Mouse (Mus musculus) common myeloid progenitor, adult 5-6 weeks (primary cell): ENCODE measurements around the gene Pdcd5. TPM values are rescaled to one million over a fixed set of nuclear protein-coding genes. Genes with fewer than 3 reads are reported as not detected.

Experiments
- ATAC-seq: replicated peaks from 2 replicates; pipeline ENCODE4 v1.8.0; 2016; ENCODE audit warnings: low read depth, mild to moderate bottlenecking, moderate TSS enrichment, inconsistent platforms; ENCODE audit not compliant: poor library complexity, severe bottlenecking
- total RNA-seq: library from RNA; stranded (forward); fragments of 200-1000, 187-1606 nt; gene quantifications from 2 replicates; pipeline ENCODE4 v1.2.3, GENCODE M21; 2017

Gene Pdcd5
- 88.4 and 108 TPM in 2 replicates for total RNA-seq

- ATAC-seq = peak; percentile 88
Measured at GRCm38 (mm10) chr7:35647101-35647698, at the start of gene Pdcd5. Gene Pdcd5, minus strand, starts transcription at chr7:35647521.

- no peak for ATAC-seq
Measured at GRCm38 (mm10) chr7:35692641-35693040, 45.3 kb upstream of the Pdcd5 start.

DNA sequence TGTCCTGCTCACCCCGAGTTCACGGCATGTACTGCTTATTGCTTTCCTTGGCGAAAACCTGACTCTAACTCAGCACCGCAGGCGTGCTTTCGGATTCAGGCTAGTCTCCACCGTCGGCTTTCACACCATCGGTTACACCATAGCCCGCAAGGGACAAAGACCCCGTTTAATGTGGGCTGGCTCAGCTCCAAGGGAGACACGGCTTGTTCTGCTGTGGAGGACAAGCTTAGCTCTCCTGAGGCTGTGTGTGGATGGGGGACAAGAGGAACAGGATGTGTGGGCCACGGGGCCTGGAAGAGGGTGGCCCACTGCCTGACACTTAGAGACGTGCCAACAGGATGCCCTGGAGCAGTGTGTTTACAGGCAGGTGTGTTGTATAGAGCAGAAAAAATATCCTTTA, 44.8 kb upstream of the Pdcd5 start:
- no peak for ATAC-seq

- no peak for ATAC-seq
Measured at GRCm38 (mm10) chr7:35688781-35689349, 41.5 kb upstream of the Pdcd5 start.

- ATAC-seq = no peak
Measured at GRCm38 (mm10) chr7:35688276-35688675, 41.0 kb upstream of the Pdcd5 start.

DNA sequence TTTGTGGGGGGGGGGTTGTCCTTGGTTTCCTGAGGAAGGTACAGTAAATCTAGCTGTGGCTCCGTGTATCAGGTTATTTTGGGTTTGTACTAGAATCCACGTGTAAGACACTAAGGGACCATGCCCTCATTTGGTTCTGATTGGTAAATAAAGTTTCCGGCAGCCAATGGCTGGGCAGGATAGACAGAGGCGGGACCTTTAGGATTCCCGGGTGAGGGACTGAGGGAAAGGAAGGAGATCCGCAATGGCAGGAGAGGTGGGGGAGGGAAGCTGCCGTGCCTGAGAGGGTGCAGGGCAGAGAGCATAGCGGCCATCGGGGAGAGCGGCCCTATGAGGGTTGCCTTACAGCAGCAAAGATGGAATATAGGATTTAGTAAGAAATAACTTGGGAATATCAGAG, 39.9 kb upstream of the Pdcd5 start:
- no peak for ATAC-seq

- peak; percentile 68; the same call in 1 of the 2 replicates for ATAC-seq
Measured at GRCm38 (mm10) chr7:35686756-35687155, 39.4 kb upstream of the Pdcd5 start.

- no peak for ATAC-seq
Measured at GRCm38 (mm10) chr7:35686216-35686615, 38.9 kb upstream of the Pdcd5 start.

DNA sequence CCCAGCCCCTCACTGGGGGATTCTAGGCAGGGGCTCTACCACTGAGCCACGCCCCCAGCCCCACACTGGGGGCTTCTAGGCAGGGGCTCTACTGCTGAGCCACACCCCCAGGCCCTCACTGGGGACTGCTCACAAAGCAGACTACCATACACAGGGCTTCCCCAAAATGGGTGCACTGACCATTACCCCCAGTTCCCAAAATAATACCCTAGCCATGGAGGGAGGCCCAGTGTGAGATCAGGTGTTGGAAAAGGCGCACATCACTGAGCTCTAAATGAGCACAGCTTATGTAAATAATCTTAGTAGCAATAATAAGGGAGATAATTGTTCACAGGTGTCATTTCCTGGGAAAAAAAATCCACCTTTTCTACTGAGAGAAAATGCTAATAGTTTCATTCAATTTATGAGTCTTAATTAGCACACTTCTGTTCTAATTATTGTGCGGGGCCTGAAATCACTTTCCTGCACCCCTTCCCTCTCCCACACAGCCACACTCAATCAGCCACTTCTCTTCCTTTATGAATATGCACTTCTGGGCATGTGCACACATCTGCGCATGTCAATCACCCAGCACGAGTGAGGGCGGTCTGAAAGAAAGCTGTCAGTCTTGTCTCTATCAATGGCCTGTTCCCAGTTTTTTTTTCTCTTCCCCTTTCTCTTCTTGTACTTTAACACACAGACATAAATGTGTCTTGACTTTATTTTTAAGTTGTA, 36.2 kb upstream of the Pdcd5 start:
- no peak for ATAC-seq

GRCm38 (mm10) chr7:35681559-35681958, 34.2 kb upstream of the Pdcd5 start:
- ATAC-seq = no peak

DNA sequence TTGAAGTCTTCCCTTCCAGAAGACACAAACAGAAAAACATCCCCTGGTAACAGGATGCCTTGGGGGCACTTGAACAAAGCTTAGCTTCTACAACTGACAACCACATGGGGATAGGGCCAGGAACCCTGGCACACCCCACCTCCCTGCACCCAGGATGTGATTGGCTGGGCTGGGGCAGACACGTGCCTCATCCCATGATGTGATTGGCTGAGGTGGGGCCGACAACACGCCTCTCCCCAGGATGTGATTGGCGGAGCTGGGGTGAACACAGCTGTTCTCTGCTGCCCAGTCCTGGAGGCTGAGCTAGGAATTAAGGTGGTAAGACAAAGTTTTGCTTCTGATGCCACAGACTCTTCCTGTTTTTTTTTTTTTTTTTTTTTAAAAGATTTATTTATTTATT, 31.7 kb upstream of the Pdcd5 start:
- no peak for ATAC-seq

DNA sequence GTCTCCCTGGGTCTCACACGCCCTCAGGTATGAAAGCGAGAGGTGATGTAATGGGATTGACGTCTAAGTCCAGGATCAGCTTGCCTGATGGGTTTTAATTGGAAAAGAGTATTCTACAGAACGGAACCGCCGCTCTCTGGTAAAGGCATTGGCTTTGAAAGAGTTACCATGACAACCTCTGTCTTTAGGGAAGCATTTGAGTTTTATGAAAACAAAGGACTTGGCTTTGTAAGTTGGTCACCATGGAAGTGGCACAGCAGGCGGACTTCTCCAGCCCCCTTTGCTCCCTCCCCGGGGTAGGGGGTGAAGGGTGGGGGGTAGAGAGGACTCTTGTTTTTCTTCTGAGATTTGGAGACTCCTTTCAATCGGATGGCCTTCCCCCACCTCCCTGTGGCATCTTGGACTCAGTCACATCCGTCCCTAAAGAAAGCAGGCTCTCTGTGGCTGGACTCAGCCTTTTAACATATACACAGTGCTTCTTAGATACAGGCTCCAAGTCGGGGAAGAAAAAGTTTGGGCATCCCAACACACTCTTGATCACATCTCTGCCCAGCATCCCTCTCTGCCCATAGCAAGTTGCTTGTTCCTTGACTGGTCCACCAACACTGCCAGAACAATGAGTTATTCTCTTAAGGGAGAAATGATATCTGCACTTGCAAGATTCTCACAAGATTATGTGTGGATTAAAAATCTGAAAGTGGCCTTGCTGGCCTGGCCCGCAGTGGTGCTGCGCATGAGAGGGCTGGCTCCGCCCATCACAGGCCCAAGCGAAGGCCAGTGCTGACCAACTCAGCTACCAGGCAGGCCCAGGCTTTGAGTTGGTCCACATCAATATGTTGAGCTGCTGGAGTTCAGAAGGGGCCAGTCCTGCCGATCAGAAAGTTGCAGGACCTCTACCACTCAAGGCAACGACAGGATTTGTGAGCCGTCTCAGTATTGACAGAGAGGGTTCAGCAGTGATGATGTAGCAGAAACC, 21.0 kb upstream of the Pdcd5 start:
- ATAC-seq = no peak

GRCm38 (mm10) chr7:35663790-35664376, 16.6 kb upstream of the Pdcd5 start:
- ATAC-seq = no peak

GRCm38 (mm10) chr7:35659173-35659572, 11.9 kb upstream of the Pdcd5 start:
- peak; percentile 73; the same call in 1 of the 2 replicates for ATAC-seq

GRCm38 (mm10) chr7:35657829-35658228, 10.5 kb upstream of the Pdcd5 start:
- ATAC-seq = no peak

- ATAC-seq = no peak
Measured at GRCm38 (mm10) chr7:35651583-35652270, 4.4 kb upstream of the Pdcd5 start.

- ATAC-seq = no peak
Measured at GRCm38 (mm10) chr7:35650716-35651410, 3.5 kb upstream of the Pdcd5 start.

GRCm38 (mm10) chr7:35649071-35649470, 1.8 kb upstream of the Pdcd5 start:
- peak; percentile 57 for ATAC-seq
